15 mouse cellular contexts compared by ENCODE assay signal in genomic region chr1:160247473-160247872, GRCm38 (mm10). TPM values are rescaled to one million over a fixed set of nuclear protein-coding genes. Genes with fewer than 3 reads are reported as not detected.
DNase-seq lines count a peak whose midpoint lies in the region; ATAC-seq and TF ChIP-seq lines count a peak whose summit lies in the region.
"Had no signal": no experiment of that assay in that cellular context is flagged by ENCODE, and none has a peak within 500 bp of the region (broad histone marks: within the 10 kb centered on the region; RNA-seq: fewer than 3 reads in every experiment).

No protein-coding gene starts in this region.

- H3K4me3 ChIP-seq in layer of hippocampus, adult 2 months, result no peak overlapping the region
- no peak overlapping the region for H3K4me3 ChIP-seq in intestine, embryonic 15.5 days (replicated peaks)
- H3K4me3 ChIP-seq: heart, embryonic 12.5 days; lung, embryonic 15.5 days had no signal

- no peak overlapping the region for H3K9ac ChIP-seq in intestine, embryonic 15.5 days
- H3K9ac ChIP-seq: forebrain, postnatal 0 days; heart, embryonic 12.5 days; lung, embryonic 15.5 days had no signal

- H3K36me3 ChIP-seq in intestine, embryonic 15.5 days, result no peaks in the 10 kb centered on the region
- H3K36me3 ChIP-seq: heart, embryonic 12.5 days; lung, embryonic 15.5 days had no signal

- H3K27me3 ChIP-seq in intestine, embryonic 15.5 days (replicated peaks), result no peaks in the 10 kb centered on the region
- H3K27me3 ChIP-seq: heart, embryonic 12.5 days; lung, embryonic 15.5 days had no signal

- H3K4me1 ChIP-seq in intestine, embryonic 15.5 days (replicated peaks), result no peaks in the 10 kb centered on the region
- H3K4me1 ChIP-seq: lung, embryonic 15.5 days had no signal

- peak overlapping the region; percentile 56; the same call in 1 of the 2 replicates for H3K27ac ChIP-seq in layer of hippocampus, adult 2 months
- no peak overlapping the region for H3K27ac ChIP-seq in intestine, embryonic 15.5 days
- H3K27ac ChIP-seq: kidney, postnatal 0 days; lung, embryonic 15.5 days had no signal

- WGBS in intestine, embryonic 15.5 days, result 81% methylated on average over 9 of the region's 9 CpGs

- no peak for TF ChIP-seq CTCF in layer of hippocampus, adult 2 months (conservative IDR thresholded peaks at IDR 0.05)

- H3K4me2 ChIP-seq in intestine, embryonic 15.5 days (replicated peaks), result no peak overlapping the region
- H3K4me2 ChIP-seq: heart, embryonic 12.5 days; lung, embryonic 15.5 days had no signal

- peak; percentile 55 for ATAC-seq in activated CD4-positive, CD25-positive, alpha-beta regulatory T cell, adult 4 months
- no peak for ATAC-seq in intestine, embryonic 15.5 days
- ATAC-seq: forebrain, postnatal 0 days had no signal

- H3K9me3 ChIP-seq in intestine, embryonic 15.5 days, result no peaks in the 10 kb centered on the region
- H3K9me3 ChIP-seq: heart, embryonic 12.5 days; lung, embryonic 15.5 days had no signal

- DNase-seq in layer of hippocampus, adult 2 months (ENCODE audit: low spot score in 2 of 2), result no peak
- no peak for DNase-seq in layer of hippocampus, adult 9-11 months
- peak; percentile 13 to 37 for DNase-seq in spleen, postnatal 14 days (ENCODE audit: low spot score in 2 of 2)
- peak; percentile 61 for DNase-seq in thymus, postnatal 25 days
- no peak for DNase-seq in frontal cortex, postnatal 36 days (ENCODE audit: low spot score in 2 of 2)
- DNase-seq in urinary bladder, postnatal 14 days (ENCODE audit: low spot score), result no peak
- DNase-seq: cerebellum, adult 11-12 months; cerebellum, postnatal 36 days; forebrain, postnatal 0 days; gastrocnemius, postnatal 10 days had no signal

RNA-seq across cellular contexts. Expression of gene Cacybp, which starts 34.8 kb away (rescaled TPM):
- 10 to 100 TPM; 88.7 to 91.3 TPM for total RNA-seq in layer of hippocampus, adult 2 months (2021)
- 100 to 1,000 TPM; 114 to 115 TPM for polyA plus RNA-seq in activated CD4-positive, CD25-positive, alpha-beta regulatory T cell, adult 4 months (2017; shearing (Covaris generic))
- polyA plus RNA-seq in intestine, embryonic 15.5 days (2015; fragmentation: Nextera tagmentation; extraction: Ambion mirVana), result 199 and 235 TPM in 2 replicates

RNA-seq across cellular contexts. Expression of gene Mrps14, which starts 52.5 kb away (rescaled TPM):
- total RNA-seq in layer of hippocampus, adult 2 months (2021), result 10 to 100 TPM; 61.7 to 65.0 TPM
- 100 to 1,000 TPM; 251 to 260 TPM for polyA plus RNA-seq in activated CD4-positive, CD25-positive, alpha-beta regulatory T cell, adult 4 months (2017; shearing (Covaris generic))
- polyA plus RNA-seq in intestine, embryonic 15.5 days (2015; fragmentation: Nextera tagmentation; extraction: Ambion mirVana), result 295 and 314 TPM in 2 replicates

Comparison
In these comparisons a context has a peak if more than half of its experiments do, and no peak if none do; other contexts are left out.
1. DNase-seq: peak in spleen, postnatal 14 days (2 of 2) and thymus, postnatal 25 days (single experiment); none in layer of hippocampus, adult 2 months (0 of 2), layer of hippocampus, adult 9-11 months (single experiment), frontal cortex, postnatal 36 days (0 of 2) and urinary bladder, postnatal 14 days (single experiment).